Mouse (Mus musculus) CH12.LX (cell line): ENCODE results near the gene Akap1. TPM values are rescaled to one million over a fixed set of nuclear protein-coding genes. Genes with fewer than 3 reads are reported as not detected.

ENCODE experiments used
- DNase-seq: peaks from one replicate; pipeline ENCODE4 v3.0.0-alpha.2; 2013; ENCODE audit errors: extremely low read depth
- H3K27ac ChIP-seq: 2 replicates; pipeline ENCODE4 v1.5.1; 2012; ENCODE audit warnings: low read depth, mild to moderate bottlenecking, control low read depth, moderate library complexity; ENCODE audit not compliant: insufficient read depth
- H3K27me3 ChIP-seq: replicated peaks from 2 replicates; pipeline ENCODE3; 2012; ENCODE audit warnings: inconsistent platforms
- H3K36me3 ChIP-seq, 2 experiments: replicated peaks in 1 of 2; 2 replicates each; pipeline versions ENCODE3 to v1.6.1; 2012; ENCODE audit warnings: inconsistent platforms in 1 of 2, low read length in 1 of 2, mild to moderate bottlenecking in 1 of 2, mixed read lengths in 1 of 2, moderate library complexity in 1 of 2; ENCODE audit not compliant: control insufficient read depth in 1 of 2, insufficient read depth in 1 of 2
- H3K4me1 ChIP-seq, 2 experiments: 2 replicates each; pipeline ENCODE4 v1.6.1; 2012; ENCODE audit warnings: inconsistent platforms in 1 of 2, moderate library complexity in 1 of 2; ENCODE audit not compliant: insufficient read depth in 2 of 2, control insufficient read depth in 1 of 2
- H3K4me2 ChIP-seq: 2 replicates; pipeline ENCODE4 v1.6.1; 2012; ENCODE audit warnings: low read depth, mild to moderate bottlenecking, control low read depth; ENCODE audit not compliant: poor library complexity, insufficient read depth, severe bottlenecking
- H3K4me3 ChIP-seq, 3 experiments: fragments of 150-350 bp in 1 of 3; sonication (generic) in 1 of 3; replicated peaks in 1 of 3; 2 replicates each; pipeline versions ENCODE3 to v1.5.1; 2011 to 2012; ENCODE audit warnings: low read depth in 2 of 3, low read length in 2 of 3, mild to moderate bottlenecking in 2 of 3, moderate library complexity in 2 of 3, control low read depth in 1 of 3, improper control_type of control experiment in 1 of 3, inconsistent platforms in 1 of 3, mixed read lengths in 1 of 3; ENCODE audit not compliant: poor library complexity in 1 of 3
- H3K79me2 ChIP-seq: replicated peaks from 2 replicates; pipeline ENCODE4 v1.6.1; 2012; ENCODE audit warnings: mild to moderate bottlenecking, moderate library complexity; ENCODE audit not compliant: control insufficient read depth, poor library complexity, insufficient read depth, severe bottlenecking; ENCODE audit errors: extremely low read depth
- H3K9ac ChIP-seq: 2 replicates; pipeline ENCODE4 v1.6.1; 2012; ENCODE audit warnings: low read depth, mild to moderate bottlenecking, control low read depth, moderate library complexity; ENCODE audit not compliant: insufficient read depth
- H3K9me3 ChIP-seq: replicated peaks from 2 replicates; pipeline ENCODE3; 2012; ENCODE audit warnings: low read length, inconsistent platforms, mixed read lengths
- BHLHE40 ChIP-seq: IDR thresholded peaks from 2 replicates; pipeline ENCODE4 v1.6.1; 2011; ENCODE audit warnings: mild to moderate bottlenecking, low read depth, low read length, improper control_type of control experiment
- CHD1 ChIP-seq: IDR thresholded peaks from 2 replicates; pipeline ENCODE4 v1.6.1; 2012; ENCODE audit warnings: low read depth, low read length, improper control_type of control experiment, inconsistent platforms
- CHD2 ChIP-seq: IDR thresholded peaks from 2 replicates; pipeline ENCODE4 v1.6.1; 2011; ENCODE audit warnings: low read length, improper control_type of control experiment
- CTCF ChIP-seq, 2 experiments: IDR thresholded peaks in 1 of 2; conservative IDR thresholded peaks in 1 of 2; 2 replicates each; pipeline ENCODE4 v1.5.1; 2011 to 2012; ENCODE audit warnings: low read depth in 2 of 2, low read length in 2 of 2, improper control_type of control experiment in 1 of 2, inconsistent platforms in 1 of 2, mild to moderate bottlenecking in 1 of 2, moderate library complexity in 1 of 2
- E2F4 ChIP-seq: IDR thresholded peaks from 2 replicates; pipeline ENCODE4 v1.6.1; 2011; ENCODE audit warnings: low read depth, low read length, improper control_type of control experiment; ENCODE audit not compliant: insufficient replicate concordance
- ELF1 ChIP-seq: IDR thresholded peaks from 2 replicates; pipeline ENCODE4 v1.6.1; 2014; ENCODE audit warnings: low read depth, mild to moderate bottlenecking, inconsistent platforms, low read length, improper control_type of control experiment
- EP300 ChIP-seq: IDR thresholded peaks from 2 replicates; pipeline ENCODE4 v1.6.1; 2011; ENCODE audit warnings: low read length, improper control_type of control experiment
- HCFC1 ChIP-seq: IDR thresholded peaks from 2 replicates; pipeline ENCODE4 v1.6.1; 2012; ENCODE audit warnings: low read depth, mild to moderate bottlenecking, inconsistent platforms, low read length, improper control_type of control experiment
- IRF4 ChIP-seq: IDR thresholded peaks from 2 replicates; pipeline ENCODE4 v1.6.1; 2014; ENCODE audit warnings: low read depth, mild to moderate bottlenecking, inconsistent platforms, low read length, improper control_type of control experiment
- JUN ChIP-seq: IDR thresholded peaks from 2 replicates; pipeline ENCODE4 v1.6.1; 2011; ENCODE audit warnings: low read depth, mild to moderate bottlenecking, low read length, improper control_type of control experiment, moderate library complexity; ENCODE audit not compliant: insufficient read depth
- JUND ChIP-seq: conservative IDR thresholded peaks from 2 replicates; pipeline ENCODE4 v1.6.1; 2011; ENCODE audit warnings: low read depth, low read length, improper control_type of control experiment
- MAFK ChIP-seq: IDR thresholded peaks from 2 replicates; pipeline ENCODE4 v1.6.1; 2011; ENCODE audit warnings: low read length, improper control_type of control experiment; ENCODE audit not compliant: insufficient replicate concordance
- MAZ ChIP-seq: IDR thresholded peaks from 2 replicates; pipeline ENCODE4 v1.6.1; 2012; ENCODE audit warnings: low read depth, mild to moderate bottlenecking, inconsistent platforms, low read length, improper control_type of control experiment, moderate library complexity
- MEF2A ChIP-seq: IDR thresholded peaks from 2 replicates; pipeline ENCODE4 v1.6.1; 2014; ENCODE audit warnings: low read depth, mild to moderate bottlenecking, inconsistent platforms, low read length, improper control_type of control experiment, borderline replicate concordance
- MXI1 ChIP-seq: IDR thresholded peaks from 2 replicates; pipeline ENCODE4 v1.6.1; 2011; ENCODE audit warnings: mild to moderate bottlenecking, low read depth, low read length, improper control_type of control experiment
- MYC ChIP-seq: IDR thresholded peaks from 2 replicates; pipeline ENCODE4 v1.6.1; 2011; ENCODE audit warnings: low read depth, mild to moderate bottlenecking, improper control_type of control experiment, low read length
- NELFE ChIP-seq: IDR thresholded peaks from 2 replicates; pipeline ENCODE4 v1.6.1; 2011; ENCODE audit warnings: low read depth, low read length, improper control_type of control experiment
- NRF1 ChIP-seq: IDR thresholded peaks from 2 replicates; pipeline ENCODE4 v1.6.1; 2014; ENCODE audit warnings: low read depth, mild to moderate bottlenecking, inconsistent platforms, low read length, improper control_type of control experiment, moderate library complexity
- PAX5 ChIP-seq: IDR thresholded peaks from 2 replicates; pipeline ENCODE4 v1.6.1; 2012; ENCODE audit warnings: low read length, inconsistent platforms, mixed read lengths
- POLR2A ChIP-seq: IDR thresholded peaks from 2 replicates; pipeline ENCODE4 v1.6.1; 2011; ENCODE audit warnings: low read depth, mild to moderate bottlenecking, improper control_type of control experiment, low read length
- RAD21 ChIP-seq: IDR thresholded peaks from 2 replicates; pipeline ENCODE4 v1.6.1; 2011; ENCODE audit warnings: low read depth, mild to moderate bottlenecking, low read length, improper control_type of control experiment, moderate library complexity
- RCOR1 ChIP-seq: conservative IDR thresholded peaks from 2 replicates; pipeline ENCODE4 v1.6.1; 2012; ENCODE audit warnings: low read depth, mild to moderate bottlenecking, inconsistent platforms, low read length, improper control_type of control experiment
- SMC3 ChIP-seq: IDR thresholded peaks from 2 replicates; pipeline ENCODE4 v1.6.1; 2011; ENCODE audit warnings: low read depth, low read length, improper control_type of control experiment
- TBP ChIP-seq: conservative IDR thresholded peaks from 2 replicates; pipeline ENCODE4 v1.6.1; 2011; ENCODE audit warnings: low read depth, low read length, improper control_type of control experiment
- TCF12 ChIP-seq: IDR thresholded peaks from 2 replicates; pipeline ENCODE4 v1.6.1; 2014; ENCODE audit warnings: low read depth, mild to moderate bottlenecking, inconsistent platforms, low read length, improper control_type of control experiment
- UBTF ChIP-seq: IDR thresholded peaks from 2 replicates; pipeline ENCODE4 v1.6.1; 2012; ENCODE audit warnings: low read depth, mild to moderate bottlenecking, inconsistent platforms, low read length, improper control_type of control experiment, moderate library complexity
- USF2 ChIP-seq: conservative IDR thresholded peaks from 2 replicates; pipeline ENCODE4 v1.6.1; 2011; ENCODE audit warnings: low read depth, low read length, improper control_type of control experiment
- ZC3H11A ChIP-seq: IDR thresholded peaks from 2 replicates; pipeline ENCODE4 v1.6.1; 2012; ENCODE audit warnings: low read depth, mild to moderate bottlenecking, inconsistent platforms, low read length, improper control_type of control experiment
- ZKSCAN1 ChIP-seq: IDR thresholded peaks from 2 replicates; pipeline ENCODE4 v1.6.1; 2012; ENCODE audit warnings: low read depth, inconsistent platforms, low read length, improper control_type of control experiment, borderline replicate concordance
- ZMIZ1 ChIP-seq: IDR thresholded peaks from 2 replicates; pipeline ENCODE4 v1.6.1; 2012; ENCODE audit warnings: low read depth, mild to moderate bottlenecking, inconsistent platforms, low read length, improper control_type of control experiment
- ZNF384 ChIP-seq: IDR thresholded peaks from 2 replicates; pipeline ENCODE4 v1.6.1; 2012; ENCODE audit warnings: low read depth, low read length, improper control_type of control experiment, inconsistent platforms
- dilution Hi-C: fragments of 300-500 bp; cut with MboI; formaldehyde crosslinking; loops from 2 replicates; pipeline ENCODE4 v1.14.3; 2020; ENCODE audit warnings: low sequenced_read_pairs; ENCODE audit not compliant: extremely low pct_unique_long_range_greater_than_20kb, extremely low pct_ligation_motif_present
- in situ Hi-C: fragments of 300-500 bp; cut with MboI; formaldehyde crosslinking; loops from 3 replicates; pipeline ENCODE4 v1.14.3; 2019; ENCODE audit warnings: low sequenced_read_pairs, low pct_ligation_motif_present, low pct_unique_long_range_greater_than_20kb, mixed read lengths
- polyA plus RNA-seq: library from polyadenylated mRNA; unstranded; fragments of >175 nt; gene quantifications from 2 replicates; pipeline ENCODE4 v1.2.1, GENCODE M21; 2012; ENCODE audit warnings: low read depth; ENCODE audit not compliant: insufficient read length
- total RNA-seq, 2 experiments: library from RNA; depleted of rRNA; stranded (reverse); fragments of 300-350 nt in 1 of 2; fragments of >200 nt in 1 of 2; gene quantifications; 2 replicates each; pipeline ENCODE4 v1.2.3; 2012 to 2014

Gene Akap1
- total and polyA plus RNA-seq, 3 experiments: 46.4 to 54.8 (median 51.6) TPM

GRCm38 (mm10) chr11:88796207-88796606 lies 68.2 kb downstream of the Akap1 start:
- Histone ChIP-seq H3K9me3 (no peaks in the 10 kb centered on the region), H3K4me1 (peaks cover 3 to 7% of the 10 kb centered on the region in 2 experiments; a peak in 3 of 4 replicates)
- dilution Hi-C loops (no loop called here), in situ Hi-C loops (no loop called here)
- DNase-seq: no peak
- TF ChIP-seq CHD2: no peak
- no peak for TF ChIP-seq MAFK
- TF ChIP-seq USF2: no peak
- no peak for TF ChIP-seq ZKSCAN1
- TF ChIP-seq TBP: no peak
- TF ChIP-seq JUN: no peak
- TF ChIP-seq ZMIZ1: no peak
- TF ChIP-seq IRF4: no peak
- no peak for TF ChIP-seq MXI1
- TF ChIP-seq TCF12: no peak
- no peak for TF ChIP-seq JUND
- TF ChIP-seq HCFC1: no peak
- TF ChIP-seq RAD21: no peak
- TF ChIP-seq, all 38 proteins: peak for 0
- Histone ChIP-seq H3K27ac (no peak overlapping the region), H3K27me3 (no peaks in the 10 kb centered on the region), H3K36me3 (no peaks in the 10 kb centered on the region), H3K79me2 (no peaks in the 10 kb centered on the region), H3K4me3 (no peak overlapping the region), H3K4me2 (no peak overlapping the region), H3K9ac (no peak overlapping the region)

GRCm38 (mm10) chr11:88789893-88790292 lies 74.5 kb downstream of the Akap1 start:
- H3K4me3 ChIP-seq: no peak overlapping the region
- no peaks in the 10 kb centered on the region for H3K79me2 ChIP-seq
- no peak overlapping the region for H3K9ac ChIP-seq
- peak; percentile 81 for DNase-seq
- no peak overlapping the region for H3K27ac ChIP-seq
- peaks cover 9 to 19% of the 10 kb centered on the region in 2 experiments; a peak in 3 of 4 replicates for H3K4me1 ChIP-seq
- dilution Hi-C loops (no loop called here), in situ Hi-C loops (loop anchor here (5.0 kb wide), 1 partner anchor 38 kb away; no protein-coding TSS in a partner anchor)
- H3K4me2 ChIP-seq: peak overlapping the region; percentile 7; the same call in 1 of the 2 replicates
- no peaks in the 10 kb centered on the region for H3K9me3 ChIP-seq
- no peaks in the 10 kb centered on the region for H3K27me3 ChIP-seq
- no peaks in the 10 kb centered on the region for H3K36me3 ChIP-seq
- TF ChIP-seq ZNF384 (0 out of 2 replicates have a peak, but pooled peaks have one; percentile 6), USF2 (no peak), ELF1 (peak; percentile 53), E2F4 (no peak), RAD21 (no peak), RCOR1 (no peak), MEF2A (peak; percentile 90), ZKSCAN1 (no peak), SMC3 (no peak), POLR2A (no peak), HCFC1 (peak; percentile 55; the same call in 1 of the 2 replicates), CTCF (conservative IDR thresholded peaks at IDR 0.05 in 1 of 2, IDR thresholded peaks at IDR 0.05 in 1 of 2; ENCODE audit: low read depth in 2 of 2, low read length in 2 of 2) (no peak), CHD1 (no peak), JUND (peak; percentile 10; the same call in 1 of the 2 replicates), BHLHE40 (peak; percentile 74), NELFE (no peak), JUN (no peak), MYC (no peak), PAX5 (no peak), MAZ (0 out of 2 replicates have a peak, but pooled peaks have one; percentile 56), TBP (no peak), MAFK (no peak), UBTF (no peak), TCF12 (peak; percentile 84; the same call in 1 of the 2 replicates), MXI1 (peak; percentile 72; the same call in 1 of the 2 replicates), NRF1 (0 out of 2 replicates have a peak, but pooled peaks have one; percentile 34), CHD2 (no peak), ZC3H11A (no peak), EP300 (peak; percentile 80), IRF4 (peak; percentile 82)
